Comparison of ENCODE assay signal across 9 mouse cellular contexts in genomic region chr2:37802610-37803212, GRCm38 (mm10). TPM values are rescaled to one million over a fixed set of nuclear protein-coding genes. Genes with fewer than 3 reads are reported as not detected.
DNase-seq lines count a peak whose midpoint lies in the region; ATAC-seq and TF ChIP-seq lines count a peak whose summit lies in the region.
"Had no signal": no experiment of that assay in that cellular context is flagged by ENCODE, and none has a peak within 500 bp of the region (broad histone marks: within the 10 kb centered on the region; RNA-seq: fewer than 3 reads in every experiment).

No protein-coding gene starts in this region.

- H3K4me3 ChIP-seq in E14TG2a.4 (replicated peaks; ENCODE audit: low read length), result no peak overlapping the region
- no peak overlapping the region for H3K4me3 ChIP-seq in lung, embryonic 14.5 days (ENCODE audit: low read depth, low read length)
- no peak overlapping the region for H3K4me3 ChIP-seq in olfactory bulb, adult 2 months (ENCODE audit: insufficient read depth, low read depth, low read length)
- H3K4me3 ChIP-seq: erythroblast, embryonic 14.5 days had no signal

- no peak overlapping the region for H3K27ac ChIP-seq in lung, embryonic 14.5 days (ENCODE audit: low read depth)
- no peak overlapping the region for H3K27ac ChIP-seq in olfactory bulb, adult 2 months (ENCODE audit: insufficient read depth, low read depth, low read length)

- H3K4me1 ChIP-seq in E14TG2a.4 (replicated peaks; ENCODE audit: low read depth, low read length), result peaks cover 9% of the 10 kb centered on the region
- H3K4me1 ChIP-seq in lung, embryonic 14.5 days (ENCODE audit: insufficient read depth), result no peaks in the 10 kb centered on the region
- H3K4me1 ChIP-seq in olfactory bulb, adult 2 months (ENCODE audit: control insufficient read depth, insufficient read depth, low read length), result no peaks in the 10 kb centered on the region

- no peak overlapping the region for H3K4me2 ChIP-seq in lung, embryonic 14.5 days

- TF ChIP-seq CTCF in E14TG2a.4 (conservative IDR thresholded peaks at IDR 0.05; ENCODE audit: low read length), result peak; percentile 71
- peak; percentile 97 for TF ChIP-seq CTCF in lung, embryonic 14.5 days (IDR thresholded peaks at IDR 0.05; ENCODE audit: low read depth)
- TF ChIP-seq CTCF in olfactory bulb, adult 2 months (IDR thresholded peaks at IDR 0.05; ENCODE audit: insufficient read depth, low read depth, low read length), result peak; percentile 72

- TF ChIP-seq POLR2A in olfactory bulb, adult 2 months (IDR thresholded peaks at IDR 0.05; ENCODE audit: insufficient read depth, low read depth, low read length), result no peak

- no peaks in the 10 kb centered on the region for H3K36me3 ChIP-seq in E14TG2a.4 (ENCODE audit: insufficient read depth, low read length)
- H3K36me3 ChIP-seq in lung, embryonic 14.5 days (ENCODE audit: insufficient read depth), result peaks cover 7% of the 10 kb centered on the region; the same call in 1 of the 2 replicates

- no peak overlapping the region for H3K9ac ChIP-seq in lung, embryonic 14.5 days

- DNase-seq in brain, adult 2 months (ENCODE audit: low read depth, low spot score), result peak; percentile 82
- DNase-seq in layer of hippocampus, adult 11-12 months (ENCODE audit: low spot score), result peak; percentile 74
- DNase-seq in lung, embryonic 14.5 days, result peak; percentile 86
- peak; percentile 62 for DNase-seq in thymus, postnatal 0 days (ENCODE audit: low spot score)

- H3K9me3 ChIP-seq in E14TG2a.4 (ENCODE audit: low read length), result no peaks in the 10 kb centered on the region
- H3K9me3 ChIP-seq in lung, embryonic 14.5 days (ENCODE audit: low read depth, low read length), result no peaks in the 10 kb centered on the region

- WGBS in lung, embryonic 14.5 days, result 43% methylated on average over 4 of the region's 4 CpGs
- 58% methylated on average over 4 of the region's 4 CpGs for WGBS in olfactory bulb, adult 2 months

- ATAC-seq in erythroid progenitor cell, adult 5-6 weeks (replicated peaks; ENCODE audit: low FRiP score, poor library complexity, severe bottlenecking), result 0 out of 2 replicates have a peak, but pooled peaks have one; percentile 62
- peak; percentile 86 to 89 for ATAC-seq in hematopoietic stem cell, adult 5-6 weeks (replicated peaks in 1 of 2; ENCODE audit: insufficient read depth in 1 of 2, low FRiP score in 2 of 2, low TSS enrichment in 1 of 2, low read depth in 1 of 2, poor library complexity in 2 of 2, severe bottlenecking in 2 of 2)
- ATAC-seq in lung, embryonic 14.5 days (ENCODE audit: insufficient read depth), result peak; percentile 82

- peaks cover 44% of the 10 kb centered on the region for H3K27me3 ChIP-seq in E14TG2a.4 (ENCODE audit: insufficient read depth, low read length)
- H3K27me3 ChIP-seq in lung, embryonic 14.5 days (ENCODE audit: insufficient read depth, low read length), result no peaks in the 10 kb centered on the region

RNA-seq across cellular contexts. Expression of gene Crb2, which starts 26.7 kb away (rescaled TPM):
- not detected in 2 replicates for total RNA-seq in erythroid progenitor cell, adult 5-6 weeks (2015; ENCODE audit: low replicate concordance)
- total RNA-seq in erythroid progenitor cell, adult 5-6 weeks (2017; ENCODE audit: low replicate concordance), result not detected in 2 replicates
- total RNA-seq in hematopoietic stem cell, adult 5-6 weeks (2017), result not detected in 2 replicates
- polyA plus RNA-seq in lung, embryonic 14.5 days (2014; fragmentation: Nextera tagmentation; extraction: Ambion mirVana), result 1.5 and 1.8 TPM in 2 replicates
- polyA plus RNA-seq in olfactory bulb, adult 2 months (2012; ENCODE audit: insufficient read depth, insufficient read length, low replicate concordance, missing spikeins), result not detected in 2 replicates
- 0.10 and 0.17 TPM in 2 replicates for polyA plus RNA-seq in thymus, postnatal 0 days (2015; fragmentation: Nextera tagmentation; extraction: Ambion mirVana)
- polyA plus RNA-seq: erythroblast, embryonic 14.5 days had no signal
